Comparison of ENCODE assay signal across 8 mouse cellular contexts in genomic region chr5:97110697-97111096, GRCm38 (mm10). TPM values are rescaled to one million over a fixed set of nuclear protein-coding genes. Genes with fewer than 3 reads are reported as not detected.
DNase-seq lines count a peak whose midpoint lies in the region; ATAC-seq and TF ChIP-seq lines count a peak whose summit lies in the region.

No protein-coding gene starts in this region.

- H3K36me3 ChIP-seq in heart, embryonic 16.5 days (ENCODE audit: control insufficient read depth, insufficient read depth) = no peaks in the 10 kb centered on the region
- peaks cover 13% of the 10 kb centered on the region for H3K36me3 ChIP-seq in G1E (replicated peaks)
- H3K36me3 ChIP-seq in embryonic facial prominence, embryonic 14.5 days (ENCODE audit: control insufficient read depth, insufficient read depth, low read length) = 0 out of 2 replicates have a peak, but pooled peaks cover 3% of the 10 kb centered on the region
- H3K36me3 ChIP-seq in liver, embryonic 11.5 days (ENCODE audit: control insufficient read depth, insufficient read depth, low read length) = no peaks in the 10 kb centered on the region
- H3K36me3 ChIP-seq in stomach, postnatal 0 days (ENCODE audit: control insufficient read depth, insufficient read depth, low read length) = no peaks in the 10 kb centered on the region

- H3K9me3 ChIP-seq in heart, embryonic 16.5 days (replicated peaks; ENCODE audit: control insufficient read depth, low read length) = no peaks in the 10 kb centered on the region
- no peaks in the 10 kb centered on the region for H3K9me3 ChIP-seq in G1E (replicated peaks)
- no peaks in the 10 kb centered on the region for H3K9me3 ChIP-seq in embryonic facial prominence, embryonic 14.5 days (ENCODE audit: control insufficient read depth, low read length)
- H3K9me3 ChIP-seq in liver, embryonic 11.5 days (ENCODE audit: control insufficient read depth, low read length) = no peaks in the 10 kb centered on the region
- no peaks in the 10 kb centered on the region for H3K9me3 ChIP-seq in stomach, postnatal 0 days (ENCODE audit: control insufficient read depth, low read length)

- no peak overlapping the region for H3K27ac ChIP-seq in heart, embryonic 16.5 days (ENCODE audit: low read length)
- no peak overlapping the region for H3K27ac ChIP-seq in embryonic facial prominence, embryonic 14.5 days (replicated peaks; ENCODE audit: low read depth, low read length)
- no peak overlapping the region for H3K27ac ChIP-seq in liver, embryonic 11.5 days (ENCODE audit: low read depth, low read length)
- H3K27ac ChIP-seq in stomach, postnatal 0 days (replicated peaks) = no peak overlapping the region

- TF ChIP-seq EP300 in stomach, postnatal 0 days (optimal IDR thresholded peaks at IDR 0.05) = no peak

- no peaks in the 10 kb centered on the region for H3K27me3 ChIP-seq in heart, embryonic 16.5 days (ENCODE audit: control insufficient read depth, insufficient read depth, low read length)
- peaks cover 4% of the 10 kb centered on the region; the same call in 1 of the 2 replicates for H3K27me3 ChIP-seq in G1E (ENCODE audit: insufficient read depth, low read length)
- H3K27me3 ChIP-seq in embryonic facial prominence, embryonic 14.5 days (replicated peaks; ENCODE audit: control insufficient read depth, insufficient read depth, low read length) = no peaks in the 10 kb centered on the region
- H3K27me3 ChIP-seq in liver, embryonic 11.5 days (replicated peaks; ENCODE audit: control insufficient read depth, insufficient read depth, low read length) = no peaks in the 10 kb centered on the region
- no peaks in the 10 kb centered on the region for H3K27me3 ChIP-seq in stomach, postnatal 0 days (ENCODE audit: control insufficient read depth, insufficient read depth, low read length)

- ATAC-seq in heart, embryonic 16.5 days (replicated peaks; ENCODE audit: extremely low read depth, insufficient read depth, low FRiP score) = no peak
- no peak for ATAC-seq in G1E (ENCODE audit: extremely low read depth, insufficient number of reproducible peaks, low FRiP score, poor library complexity, severe bottlenecking)
- no peak for ATAC-seq in embryonic facial prominence, embryonic 14.5 days (ENCODE audit: low read depth)
- no peak for ATAC-seq in liver, embryonic 11.5 days (replicated peaks; ENCODE audit: low FRiP score)
- ATAC-seq in stomach, postnatal 0 days (ENCODE audit: low FRiP score, low TSS enrichment) = no peak

- H3K4me2 ChIP-seq in heart, embryonic 16.5 days (ENCODE audit: low read depth, low read length) = peak overlapping the region; percentile 88
- peak overlapping the region; percentile 80 for H3K4me2 ChIP-seq in embryonic facial prominence, embryonic 14.5 days (ENCODE audit: low read depth, low read length)
- peak overlapping the region; percentile 92 for H3K4me2 ChIP-seq in liver, embryonic 11.5 days
- peak overlapping the region; percentile 82 for H3K4me2 ChIP-seq in stomach, postnatal 0 days (replicated peaks; ENCODE audit: low read depth)

- H3K9ac ChIP-seq in heart, embryonic 16.5 days (ENCODE audit: low read length) = peak overlapping the region; percentile 81
- peak overlapping the region; percentile 77 for H3K9ac ChIP-seq in embryonic facial prominence, embryonic 14.5 days (ENCODE audit: low read depth, low read length)
- H3K9ac ChIP-seq in liver, embryonic 11.5 days (ENCODE audit: low read depth, low read length) = peak overlapping the region; percentile 67
- peak overlapping the region; percentile 63; the same call in 1 of the 2 replicates for H3K9ac ChIP-seq in stomach, postnatal 0 days (ENCODE audit: low read length)

- intact Hi-C loops in heart, postnatal 36 days (cut with DNase I) = no loop called here

- peaks cover 6% of the 10 kb centered on the region for H3K4me1 ChIP-seq in heart, embryonic 16.5 days (ENCODE audit: control insufficient read depth, insufficient read depth, low read length)
- H3K4me1 ChIP-seq in G1E (ENCODE audit: insufficient read depth, low read depth, low read length) = peaks cover 20% of the 10 kb centered on the region
- H3K4me1 ChIP-seq in embryonic facial prominence, embryonic 14.5 days (ENCODE audit: control insufficient read depth, insufficient read depth, low read length) = peaks cover 6% of the 10 kb centered on the region; the same call in 1 of the 2 replicates
- peaks cover 5% of the 10 kb centered on the region; the same call in 1 of the 2 replicates for H3K4me1 ChIP-seq in liver, embryonic 11.5 days (replicated peaks; ENCODE audit: control insufficient read depth, insufficient read depth, low read length)
- H3K4me1 ChIP-seq in stomach, postnatal 0 days (replicated peaks; ENCODE audit: control insufficient read depth, insufficient read depth) = no peaks in the 10 kb centered on the region

- whole genome bisulfite sequencing in heart, embryonic 16.5 days = 19% methylated on average over 5 of the region's 5 CpGs
- 16% methylated on average over 5 of the region's 5 CpGs for WGBS in embryonic facial prominence, embryonic 14.5 days
- WGBS in liver, embryonic 11.5 days = 27% methylated on average over 5 of the region's 5 CpGs
- WGBS in stomach, postnatal 0 days = 12% methylated on average over 5 of the region's 5 CpGs

- DNase-seq in heart, postnatal 36 days = no peak
- no peak for DNase-seq in G1E (ENCODE audit: low spot score)
- no peak for DNase-seq in embryonic facial prominence, embryonic 14.5 days (ENCODE audit: low spot score)
- DNase-seq in liver, embryonic 11.5 days (ENCODE audit: low spot score) = no peak
- DNase-seq in stomach, postnatal 0 days (ENCODE audit: low spot score) = no peak
- no peak for DNase-seq in gastrocnemius, adult 18-20 months (ENCODE audit: low spot score)
- DNase-seq in lung, postnatal 36 days = no peak

- no peak for TF ChIP-seq CTCF in G1E (IDR thresholded peaks at IDR 0.05; ENCODE audit: low read depth, low read length)
- TF ChIP-seq CTCF in stomach, postnatal 0 days (IDR thresholded peaks at IDR 0.05; ENCODE audit: low read depth) = no peak

- H3K4me3 ChIP-seq in heart, embryonic 16.5 days (ENCODE audit: low read length) = peak overlapping the region; percentile 74
- H3K4me3 ChIP-seq in G1E (ENCODE audit: low read depth, low read length) = peak overlapping the region; percentile 81
- peak overlapping the region; percentile 72 for H3K4me3 ChIP-seq in embryonic facial prominence, embryonic 14.5 days (ENCODE audit: low read depth, low read length)
- peak overlapping the region; percentile 71 for H3K4me3 ChIP-seq in liver, embryonic 11.5 days (ENCODE audit: low read depth, low read length)
- peak overlapping the region; percentile 70 for H3K4me3 ChIP-seq in stomach, postnatal 0 days (ENCODE audit: low read depth, low read length)

RNA-seq across cellular contexts. Expression of gene Paqr3, which starts 0.7 kb away (rescaled TPM):
- polyA plus RNA-seq in heart, embryonic 16.5 days (2015; fragmentation: Nextera tagmentation; extraction: Ambion mirVana) = 1.3 and 1.6 TPM in 2 replicates
- 1 to 10 TPM; 1.7 to 3.7 TPM for total RNA-seq in heart, postnatal 36 days (2021)
- total RNA-seq in G1E (2014; fragmentation: Nextera tagmentation) (19.3 and 21.8 TPM in 2 replicates), G1E (2017) (4.1 and 4.8 TPM in 2 replicates)
- polyA plus RNA-seq in G1E (2012) = 1.8 and 2.1 TPM in 2 replicates
- 3.5 and 3.9 TPM in 2 replicates for polyA plus RNA-seq in embryonic facial prominence, embryonic 14.5 days (2014; fragmentation: Nextera tagmentation; extraction: Ambion mirVana)
- polyA plus RNA-seq in liver, embryonic 11.5 days (2014; fragmentation: Nextera tagmentation; extraction: Ambion mirVana) = 1.9 and 2.3 TPM in 2 replicates
- polyA plus RNA-seq in stomach, postnatal 0 days (2015; fragmentation: Nextera tagmentation; extraction: Ambion mirVana) = 1.2 and 1.4 TPM in 2 replicates
- 1 to 10 TPM; 2.7 to 3.3 TPM for total RNA-seq in gastrocnemius, adult 18-20 months (2021)
